Mouse (Mus musculus) fibroblast of lung, adult 2 months (primary cell): ENCODE data around the gene Tm7sf3.
A peak's percentile ranks its signal among the peaks of the same experiment; 100 is the strongest.

Experiments
- DNase-seq: peaks from one replicate; pipeline ENCODE4 v3.0.0-alpha.2; 2011; ENCODE audit warnings: low read depth

Gene Tm7sf3

GRCm38 (mm10) chr6:146660591-146660990 is 18.0 kb upstream of the Tm7sf3 start:
- no peak for DNase-seq

GRCm38 (mm10) chr6:146653197-146653596 is 10.6 kb upstream of the Tm7sf3 start:
- DNase-seq: no peak

- DNase-seq: no peak
Measured at GRCm38 (mm10) chr6:146651431-146651830, 8.8 kb upstream of the Tm7sf3 start.

GRCm38 (mm10) chr6:146650013-146650412 is 7.4 kb upstream of the Tm7sf3 start:
- DNase-seq: no peak

GRCm38 (mm10) chr6:146643184-146643570 is 553 bp upstream of the Tm7sf3 start:
- DNase-seq: no peak

- DNase-seq: no peak
Measured at GRCm38 (mm10) chr6:146641621-146642210, 908 bp downstream of the Tm7sf3 start.

GRCm38 (mm10) chr6:146640991-146641390 is 1.6 kb downstream of the Tm7sf3 start:
- no peak for DNase-seq

- DNase-seq: no peak
Measured at GRCm38 (mm10) chr6:146640068-146640965, 2.3 kb downstream of the Tm7sf3 start.

- DNase-seq: no peak
Measured at GRCm38 (mm10) chr6:146636482-146636881, 6.1 kb downstream of the Tm7sf3 start.

- DNase-seq: no peak
Measured at GRCm38 (mm10) chr6:146634759-146635606, 7.6 kb downstream of the Tm7sf3 start.

GRCm38 (mm10) chr6:146634015-146634722 is 8.5 kb downstream of the Tm7sf3 start:
- DNase-seq: peak; percentile 25

- DNase-seq: peak; percentile 22
Measured at GRCm38 (mm10) chr6:146633629-146634014, 9.0 kb downstream of the Tm7sf3 start.

- DNase-seq: no peak
Measured at GRCm38 (mm10) chr6:146633097-146633496, 9.5 kb downstream of the Tm7sf3 start.

GRCm38 (mm10) chr6:146632403-146632802 is 10.2 kb downstream of the Tm7sf3 start:
- DNase-seq: no peak

GRCm38 (mm10) chr6:146631847-146632246 is 10.8 kb downstream of the Tm7sf3 start:
- DNase-seq: no peak

GRCm38 (mm10) chr6:146630961-146631360 is 11.7 kb downstream of the Tm7sf3 start:
- DNase-seq: no peak

- DNase-seq: no peak
Measured at GRCm38 (mm10) chr6:146629781-146630756, 12.6 kb downstream of the Tm7sf3 start.

GRCm38 (mm10) chr6:146628123-146628522 is 14.5 kb downstream of the Tm7sf3 start:
- no peak for DNase-seq

GRCm38 (mm10) chr6:146616670-146617069 is 26.0 kb downstream of the Tm7sf3 start:
- DNase-seq: no peak

- no peak for DNase-seq
Measured at GRCm38 (mm10) chr6:146615891-146616290, 26.7 kb downstream of the Tm7sf3 start.

- DNase-seq: no peak
Measured at GRCm38 (mm10) chr6:146614541-146614940, 28.1 kb downstream of the Tm7sf3 start.
